Mouse (Mus musculus) cortical plate, adult 2 months (tissue): Measurements from ENCODE around the gene Dapl1.

Experiments used
- CTCF ChIP-seq: fragments of 200-500 bp; IDR thresholded peaks from 2 replicates; pipeline ENCODE4 v1.5.1; 2011; ENCODE audit warnings: mild to moderate bottlenecking, control low read depth, low read length; ENCODE audit not compliant: insufficient read depth; ENCODE audit errors: extremely low read depth
- POLR2A ChIP-seq: fragments of 200-500 bp; IDR thresholded peaks from 2 replicates; pipeline ENCODE4 v1.6.1; 2011; ENCODE audit warnings: mild to moderate bottlenecking, low read length, control low read depth; ENCODE audit not compliant: insufficient read depth; ENCODE audit errors: extremely low read depth

DNA sequence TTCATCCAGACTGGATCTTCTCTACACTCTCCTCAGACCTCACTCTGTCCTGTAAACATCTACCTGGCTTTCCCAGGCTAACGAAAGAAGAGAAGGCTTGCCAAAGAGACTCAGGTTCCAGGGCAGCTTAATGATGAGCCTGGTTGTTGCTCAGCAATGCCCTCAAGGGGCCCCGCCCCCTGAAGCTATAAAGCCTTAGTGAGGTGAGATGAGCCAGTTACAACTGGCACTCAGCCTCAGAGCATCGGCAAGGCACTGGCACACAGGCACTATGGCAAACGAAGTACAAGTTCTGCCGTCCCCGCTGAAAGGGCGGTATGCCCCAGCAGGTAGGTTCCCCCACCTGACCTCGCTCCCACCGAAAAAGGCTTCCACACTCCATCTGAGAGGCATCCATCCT is at the start of gene Dapl1:
- TF ChIP-seq CTCF = no peak
- TF ChIP-seq POLR2A = no peak
